Mouse (Mus musculus) Muller cell, postnatal 12 days (primary cell): ENCODE results near the gene Eno3.

Experiments used
- DNase-seq: peaks from one replicate; pipeline ENCODE4 v3.0.0-alpha.2; 2015; ENCODE audit errors: inconsistent ontology term

Eno3 gene

DNA sequence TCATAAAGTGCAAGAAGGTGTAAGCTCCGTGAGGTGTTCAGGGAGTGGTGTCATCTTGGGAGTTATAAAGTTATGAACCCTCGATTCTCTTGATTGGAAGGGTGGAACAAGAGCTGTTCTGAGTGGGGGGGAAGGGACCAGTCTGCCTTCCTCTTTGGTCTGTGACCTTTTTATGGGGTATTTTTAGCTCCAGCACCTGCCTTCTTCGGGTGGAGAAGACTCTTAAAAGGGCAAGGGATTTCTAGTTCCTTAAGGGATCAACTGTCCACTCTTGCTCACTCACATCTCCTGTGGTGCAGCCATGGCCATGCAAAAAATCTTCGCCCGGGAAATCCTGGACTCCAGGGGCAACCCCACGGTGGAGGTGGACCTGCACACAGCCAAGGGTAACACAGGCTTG is 571 bp downstream of the Eno3 start:
- DNase-seq: no peak

DNA sequence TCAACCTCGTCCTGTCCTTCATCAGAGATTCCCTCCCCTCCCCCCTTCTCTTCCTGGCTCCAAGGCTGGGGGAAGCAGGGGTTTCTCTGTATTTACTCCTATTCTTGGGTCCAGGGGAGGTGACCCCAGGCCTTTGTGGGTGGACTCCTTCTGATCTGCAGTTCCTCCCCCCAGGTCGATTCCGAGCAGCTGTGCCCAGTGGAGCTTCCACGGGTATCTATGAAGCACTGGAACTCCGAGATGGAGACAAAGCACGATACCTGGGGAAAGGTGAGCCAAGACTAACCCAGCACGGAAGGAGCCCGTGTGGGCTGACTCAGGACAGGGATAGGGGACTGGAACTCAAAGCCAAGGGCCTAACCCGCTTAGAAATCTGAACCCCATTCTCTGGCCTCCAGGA is 989 bp downstream of the Eno3 start:
- no peak for DNase-seq

- DNase-seq: no peak
These were observed 1.5 kb downstream of the Eno3 start for GRCm38 (mm10) chr11:70658521-70658920.

- no peak for DNase-seq
These were observed 1.9 kb downstream of the Eno3 start for GRCm38 (mm10) chr11:70658942-70659341.

- DNase-seq: no peak
These were observed 3.6 kb downstream of the Eno3 start for GRCm38 (mm10) chr11:70660571-70660970.

GRCm38 (mm10) chr11:70663101-70663500 is 6.1 kb downstream of the Eno3 start:
- DNase-seq: no peak

- DNase-seq: no peak
These were observed 7.0 kb downstream of the Eno3 start for GRCm38 (mm10) chr11:70663957-70664356.

GRCm38 (mm10) chr11:70664741-70665140 is 7.7 kb downstream of the Eno3 start:
- no peak for DNase-seq

- no peak for DNase-seq
These were observed 9.7 kb downstream of the Eno3 start for GRCm38 (mm10) chr11:70666687-70667086.

GRCm38 (mm10) chr11:70667271-70668150 is 10.5 kb downstream of the Eno3 start:
- DNase-seq: no peak

- DNase-seq: no peak
These were observed 11.4 kb downstream of the Eno3 start for GRCm38 (mm10) chr11:70668335-70668770.

DNA sequence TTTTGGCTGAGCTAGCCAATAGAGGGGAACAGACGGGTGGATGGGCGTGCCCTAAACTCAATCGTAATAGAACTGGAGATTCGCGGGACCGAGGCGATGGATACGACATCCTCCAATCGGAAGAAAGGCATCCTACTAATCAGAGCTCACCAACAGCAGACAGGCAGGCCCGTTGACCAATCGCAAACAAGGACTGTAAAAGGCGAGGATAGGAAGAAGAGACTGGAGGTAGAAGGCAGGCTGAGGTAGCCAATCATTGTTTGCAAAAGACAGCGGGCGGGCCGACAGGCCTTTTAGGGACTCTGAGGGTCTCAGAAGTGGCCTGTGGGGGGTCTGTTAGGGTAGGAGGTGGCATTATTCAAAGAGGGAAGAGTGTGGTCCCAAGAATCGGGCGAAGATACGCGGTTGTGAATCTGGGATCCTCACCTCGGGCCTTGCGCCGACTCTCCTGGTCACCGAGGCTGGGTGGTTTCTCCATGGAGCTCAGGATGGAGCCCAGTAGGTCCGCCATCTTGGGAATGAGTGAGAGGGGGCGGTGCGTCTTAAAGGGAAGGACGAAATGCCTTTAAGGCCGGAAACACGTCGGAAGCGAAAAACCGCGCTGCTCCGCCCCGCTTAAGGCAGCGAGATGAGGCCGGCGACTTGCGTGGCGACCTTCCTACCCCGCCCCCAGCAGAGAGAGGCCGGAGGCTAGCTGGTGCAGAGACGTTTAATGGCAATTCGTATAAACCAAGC is 11.9 kb downstream of the Eno3 start, which contains the start of gene Spag7:
Spag7 (minus strand) TSS at position 646 of the 735 bp plus-strand sequence.
- DNase-seq: peak; percentile 98

- DNase-seq: peak; percentile 88
These were observed 12.8 kb downstream of the Eno3 start for GRCm38 (mm10) chr11:70669582-70670345.

DNA sequence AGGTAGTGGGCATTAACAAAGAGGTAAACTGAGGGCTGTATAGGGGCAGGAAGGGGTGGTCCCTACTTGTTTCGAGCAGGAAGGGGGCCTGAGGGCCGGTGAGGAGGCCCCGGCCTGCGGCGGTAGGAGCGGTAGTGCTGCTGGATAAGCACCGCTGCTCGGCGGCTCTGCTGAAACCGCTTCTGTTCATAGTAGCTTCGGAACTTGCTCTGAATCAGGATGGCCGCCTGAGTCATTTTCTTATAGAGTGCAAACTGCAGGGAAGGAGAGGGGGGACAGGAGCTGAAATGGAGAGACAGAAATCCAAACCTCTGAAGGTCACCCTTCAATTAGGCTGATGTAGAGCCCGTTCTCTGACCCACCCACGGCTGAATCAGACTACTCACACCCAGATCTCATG is 13.5 kb downstream of the Eno3 start:
- DNase-seq: peak; percentile 31

GRCm38 (mm10) chr11:70671333-70672047 is 14.5 kb downstream of the Eno3 start:
- no peak for DNase-seq

DNA sequence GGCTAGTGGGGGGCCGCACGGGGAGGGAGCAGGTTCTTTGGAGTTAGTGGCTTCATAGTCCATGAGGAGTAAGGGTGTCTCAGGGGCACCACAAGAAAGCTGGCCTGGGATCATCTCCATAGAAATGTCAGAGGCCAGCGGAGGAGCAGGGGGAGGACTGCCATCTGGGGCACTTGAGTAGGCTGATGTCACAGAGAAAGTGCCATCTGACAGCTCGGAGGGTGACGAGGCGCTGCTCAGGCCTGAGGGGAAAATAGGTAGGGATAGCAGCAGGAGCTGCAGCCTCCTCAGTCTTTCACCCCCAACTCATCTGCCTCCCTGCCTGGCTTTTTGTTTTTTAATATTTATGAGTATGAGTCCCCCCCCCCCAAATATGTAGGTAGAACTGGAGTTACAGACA is 17.0 kb downstream of the Eno3 start:
- DNase-seq: no peak

GRCm38 (mm10) chr11:70674501-70674900 is 17.5 kb downstream of the Eno3 start:
- no peak for DNase-seq

- DNase-seq: no peak
These were observed 21.1 kb downstream of the Eno3 start for GRCm38 (mm10) chr11:70678092-70678491.

DNA sequence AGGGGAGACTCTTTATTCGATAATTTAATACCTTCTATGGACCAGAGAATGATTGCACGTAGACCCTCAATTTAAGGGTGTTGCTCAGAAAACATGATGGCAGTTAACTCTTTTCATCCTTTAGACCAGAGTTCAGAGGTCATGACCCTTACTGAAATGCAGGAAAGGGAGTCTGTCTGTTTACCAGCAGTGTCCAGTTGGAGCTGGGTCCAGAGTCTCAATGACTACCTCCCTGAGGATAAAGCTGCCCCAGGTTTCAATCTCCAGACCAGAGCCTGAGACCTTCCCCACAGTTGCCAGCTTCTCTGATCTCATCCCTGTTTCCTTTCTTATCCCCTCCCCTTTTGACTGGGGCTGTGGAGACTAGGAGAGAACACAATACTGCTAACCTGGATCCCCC is 21.6 kb downstream of the Eno3 start:
- DNase-seq: no peak

DNA sequence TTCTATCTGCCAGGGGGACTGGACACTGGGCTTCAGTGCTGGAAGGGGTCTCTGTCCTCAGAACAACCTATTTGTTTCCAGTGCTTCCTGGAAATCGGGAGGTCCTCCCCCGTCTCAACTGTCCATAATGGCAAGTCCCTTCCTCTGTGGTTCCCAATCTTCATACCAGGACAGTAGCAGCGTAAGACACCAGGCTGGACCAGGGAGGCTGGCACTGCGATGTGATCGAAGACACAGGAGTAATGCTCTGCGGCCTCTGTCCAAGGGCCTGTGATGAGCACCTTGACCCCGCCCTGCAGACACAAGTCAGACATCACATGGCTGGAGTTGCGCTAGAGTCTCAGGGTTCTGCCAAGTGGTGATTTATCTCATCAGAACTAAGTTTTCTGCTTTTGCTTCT is 22.4 kb downstream of the Eno3 start:
- DNase-seq: no peak

GRCm38 (mm10) chr11:70679894-70680293 is 22.9 kb downstream of the Eno3 start:
- DNase-seq: no peak
